Mouse (Mus musculus): ENCODE measurements at regions not wholly inside any gene's neighbourhood (a gene's known extent, or its start where the extent isn't known, plus 50 kb on each side); places are given as distances from the start of the nearest gene placed in this dataset.

- H3K9ac ChIP-seq (replicated peaks), result no peak overlapping the region
- no peak overlapping the region for H3K4me3 ChIP-seq (replicated peaks)
- H3K36me3 ChIP-seq, result no peaks in the 10 kb centered on the region
- WGBS, result 0% methylated on average over 1 of the region's 1 CpGs
- H3K4me1 ChIP-seq, result 0 out of 2 replicates have a peak, but pooled peaks cover 7% of the 10 kb centered on the region
- H3K9me3 ChIP-seq (replicated peaks), result no peaks in the 10 kb centered on the region
- H3K27ac ChIP-seq (replicated peaks), result no peak overlapping the region
- no peak overlapping the region for H3K4me2 ChIP-seq
- no peaks in the 10 kb centered on the region for H3K27me3 ChIP-seq (replicated peaks)
- ATAC-seq (ENCODE audit: low FRiP score), result no peak
Observed at GRCm38 (mm10) chr7:77632656-77633055, 1105.2 kb downstream of the Ntrk3 start.

- Histone ChIP-seq H3K9ac (replicated peaks) (no peak overlapping the region), H3K4me3 (replicated peaks) (no peak overlapping the region), H3K27ac (replicated peaks) (no peak overlapping the region), H3K9me3 (replicated peaks) (no peaks in the 10 kb centered on the region), H3K4me1 (peaks cover 9% of the 10 kb centered on the region), H3K36me3 (no peaks in the 10 kb centered on the region), H3K4me2 (no peak overlapping the region), H3K27me3 (replicated peaks) (no peaks in the 10 kb centered on the region)
- 16% methylated on average over 4 of the region's 4 CpGs for WGBS
- ATAC-seq (ENCODE audit: low FRiP score), result no peak
Observed at GRCm38 (mm10) chr7:77623491-77623890, 1114.3 kb downstream of the Ntrk3 start.

GRCm38 (mm10) chr7:77622934-77623333 lies 1114.9 kb downstream of the Ntrk3 start:
- Histone ChIP-seq H3K27me3 (replicated peaks) (no peaks in the 10 kb centered on the region), H3K36me3 (no peaks in the 10 kb centered on the region), H3K4me1 (peaks cover 9% of the 10 kb centered on the region), H3K27ac (replicated peaks) (no peak overlapping the region), H3K9me3 (replicated peaks) (no peaks in the 10 kb centered on the region), H3K4me3 (replicated peaks) (no peak overlapping the region), H3K9ac (replicated peaks) (no peak overlapping the region), H3K4me2 (no peak overlapping the region)
- ATAC-seq (ENCODE audit: low FRiP score), result no peak

- H3K9ac ChIP-seq (replicated peaks), result no peak overlapping the region
- 80% methylated on average over 1 of the region's 1 CpGs for WGBS
Observed at GRCm38 (mm10) chr7:77572872-77573271, 1164.9 kb downstream of the Ntrk3 start.

GRCm38 (mm10) chr7:77559095-77559494 lies 1178.7 kb downstream of the Ntrk3 start:
- no peak overlapping the region for H3K9ac ChIP-seq (replicated peaks)

More at GRCm38 (mm10) chr7:77572872-77573271, 1164.9 kb downstream of the Ntrk3 start:
- H3K27me3 ChIP-seq (replicated peaks), result no peaks in the 10 kb centered on the region
- ATAC-seq (ENCODE audit: low FRiP score), result no peak
- H3K27ac ChIP-seq (replicated peaks), result no peak overlapping the region
- no peak overlapping the region for H3K4me2 ChIP-seq
- no peaks in the 10 kb centered on the region for H3K9me3 ChIP-seq (replicated peaks)
- H3K4me3 ChIP-seq (replicated peaks), result no peak overlapping the region
- no peaks in the 10 kb centered on the region for H3K4me1 ChIP-seq
- no peaks in the 10 kb centered on the region for H3K36me3 ChIP-seq

GRCm38 (mm10) chr7:77558536-77558935 lies 1179.3 kb downstream of the Ntrk3 start:
- Histone ChIP-seq H3K27ac (replicated peaks) (no peak overlapping the region), H3K4me3 (replicated peaks) (no peak overlapping the region), H3K4me2 (no peak overlapping the region), H3K9me3 (replicated peaks) (no peaks in the 10 kb centered on the region), H3K27me3 (replicated peaks) (no peaks in the 10 kb centered on the region), H3K36me3 (no peaks in the 10 kb centered on the region), H3K4me1 (no peaks in the 10 kb centered on the region), H3K9ac (replicated peaks) (no peak overlapping the region)
- 60% methylated on average over 4 of the region's 4 CpGs for WGBS
- ATAC-seq (ENCODE audit: low FRiP score), result no peak

More at GRCm38 (mm10) chr7:77559095-77559494, 1178.7 kb downstream of the Ntrk3 start:
- H3K4me3 ChIP-seq (replicated peaks), result no peak overlapping the region
- WGBS, result 56% methylated on average over 1 of the region's 1 CpGs
- no peak overlapping the region for H3K4me2 ChIP-seq
- no peaks in the 10 kb centered on the region for H3K9me3 ChIP-seq (replicated peaks)
- no peaks in the 10 kb centered on the region for H3K36me3 ChIP-seq
- no peak for ATAC-seq (ENCODE audit: low FRiP score)
- no peak overlapping the region for H3K27ac ChIP-seq (replicated peaks)
- no peaks in the 10 kb centered on the region for H3K27me3 ChIP-seq (replicated peaks)
- H3K4me1 ChIP-seq, result no peaks in the 10 kb centered on the region

GRCm38 (mm10) chr7:77536890-77537289 lies 1200.9 kb downstream of the Ntrk3 start:
- H3K9ac ChIP-seq (replicated peaks), result no peak overlapping the region
- no peak overlapping the region for H3K4me2 ChIP-seq
- H3K9me3 ChIP-seq (replicated peaks), result no peaks in the 10 kb centered on the region
- no peak overlapping the region for H3K4me3 ChIP-seq (replicated peaks)
- 36% methylated on average over 5 of the region's 5 CpGs for WGBS
- H3K27ac ChIP-seq (replicated peaks), result peak overlapping the region; percentile 35; the same call in 1 of the 2 replicates
- no peak for ATAC-seq (ENCODE audit: low FRiP score)
- 0 out of 2 replicates have a peak, but pooled peaks cover 5% of the 10 kb centered on the region for H3K4me1 ChIP-seq
- H3K36me3 ChIP-seq, result no peaks in the 10 kb centered on the region
- no peaks in the 10 kb centered on the region for H3K27me3 ChIP-seq (replicated peaks)

- H3K4me2 ChIP-seq, result no peak overlapping the region
- H3K4me3 ChIP-seq (replicated peaks), result no peak overlapping the region
- H3K36me3 ChIP-seq, result no peaks in the 10 kb centered on the region
- ATAC-seq (ENCODE audit: low FRiP score), result no peak
- H3K27ac ChIP-seq (replicated peaks), result no peak overlapping the region
- H3K4me1 ChIP-seq, result no peaks in the 10 kb centered on the region
- H3K27me3 ChIP-seq (replicated peaks), result no peaks in the 10 kb centered on the region
- 46% methylated on average over 5 of the region's 5 CpGs for WGBS
- no peaks in the 10 kb centered on the region for H3K9me3 ChIP-seq (replicated peaks)
- no peak overlapping the region for H3K9ac ChIP-seq (replicated peaks)
Observed at GRCm38 (mm10) chr7:77527906-77528305, 1209.9 kb downstream of the Ntrk3 start.

- no peak overlapping the region for H3K4me2 ChIP-seq
- H3K9ac ChIP-seq (replicated peaks), result no peak overlapping the region
- WGBS, result 71% methylated on average over 2 of the region's 2 CpGs
- no peaks in the 10 kb centered on the region for H3K4me1 ChIP-seq
- H3K27me3 ChIP-seq (replicated peaks), result no peaks in the 10 kb centered on the region
- no peak for ATAC-seq (ENCODE audit: low FRiP score)
- H3K27ac ChIP-seq (replicated peaks), result no peak overlapping the region
- no peaks in the 10 kb centered on the region for H3K9me3 ChIP-seq (replicated peaks)
- H3K36me3 ChIP-seq, result no peaks in the 10 kb centered on the region
- no peak overlapping the region for H3K4me3 ChIP-seq (replicated peaks)
Observed at GRCm38 (mm10) chr7:77509586-77509985, 1228.2 kb downstream of the Ntrk3 start.

- ATAC-seq (ENCODE audit: low FRiP score), result no peak
- 80% methylated on average over 3 of the region's 3 CpGs for WGBS
- Histone ChIP-seq H3K27me3 (replicated peaks) (no peaks in the 10 kb centered on the region), H3K9me3 (replicated peaks) (no peaks in the 10 kb centered on the region), H3K9ac (replicated peaks) (no peak overlapping the region), H3K4me1 (no peaks in the 10 kb centered on the region), H3K36me3 (no peaks in the 10 kb centered on the region), H3K27ac (replicated peaks) (no peak overlapping the region), H3K4me2 (no peak overlapping the region), H3K4me3 (replicated peaks) (no peak overlapping the region)
Observed at GRCm38 (mm10) chr7:77507606-77508005, 1230.2 kb downstream of the Ntrk3 start.

- Histone ChIP-seq H3K4me3 (replicated peaks) (no peak overlapping the region), H3K4me2 (no peak overlapping the region), H3K27ac (replicated peaks) (no peak overlapping the region), H3K9ac (replicated peaks) (no peak overlapping the region), H3K27me3 (replicated peaks) (no peaks in the 10 kb centered on the region), H3K4me1 (no peaks in the 10 kb centered on the region), H3K36me3 (no peaks in the 10 kb centered on the region), H3K9me3 (replicated peaks) (no peaks in the 10 kb centered on the region)
- 79% methylated on average over 4 of the region's 4 CpGs for WGBS
- ATAC-seq (ENCODE audit: low FRiP score), result no peak
Observed at GRCm38 (mm10) chr7:77502608-77503007, 1235.2 kb downstream of the Ntrk3 start.

- ATAC-seq (ENCODE audit: low FRiP score), result no peak
- H3K27ac ChIP-seq (replicated peaks), result no peak overlapping the region
- 83% methylated on average over 3 of the region's 3 CpGs for WGBS
- no peak overlapping the region for H3K4me2 ChIP-seq
- no peak overlapping the region for H3K9ac ChIP-seq (replicated peaks)
- no peaks in the 10 kb centered on the region for H3K4me1 ChIP-seq
- H3K27me3 ChIP-seq (replicated peaks), result no peaks in the 10 kb centered on the region
- H3K4me3 ChIP-seq (replicated peaks), result no peak overlapping the region
- no peaks in the 10 kb centered on the region for H3K36me3 ChIP-seq
- no peaks in the 10 kb centered on the region for H3K9me3 ChIP-seq (replicated peaks)
Observed at GRCm38 (mm10) chr7:77495066-77495465, 1242.7 kb downstream of the Ntrk3 start.

- no peak overlapping the region for H3K9ac ChIP-seq (replicated peaks)
- H3K9me3 ChIP-seq (replicated peaks), result no peaks in the 10 kb centered on the region
- no peak overlapping the region for H3K4me3 ChIP-seq (replicated peaks)
- H3K36me3 ChIP-seq, result no peaks in the 10 kb centered on the region
- no peak for ATAC-seq (ENCODE audit: low FRiP score)
- no peaks in the 10 kb centered on the region for H3K4me1 ChIP-seq
- 92% methylated on average over 2 of the region's 2 CpGs for WGBS
- H3K27ac ChIP-seq (replicated peaks), result no peak overlapping the region
- H3K27me3 ChIP-seq (replicated peaks), result no peaks in the 10 kb centered on the region
- no peak overlapping the region for H3K4me2 ChIP-seq
Observed at GRCm38 (mm10) chr7:77477519-77477918, 1247.8 kb downstream of the Agbl1 start.
